In the genomic region with DNA sequence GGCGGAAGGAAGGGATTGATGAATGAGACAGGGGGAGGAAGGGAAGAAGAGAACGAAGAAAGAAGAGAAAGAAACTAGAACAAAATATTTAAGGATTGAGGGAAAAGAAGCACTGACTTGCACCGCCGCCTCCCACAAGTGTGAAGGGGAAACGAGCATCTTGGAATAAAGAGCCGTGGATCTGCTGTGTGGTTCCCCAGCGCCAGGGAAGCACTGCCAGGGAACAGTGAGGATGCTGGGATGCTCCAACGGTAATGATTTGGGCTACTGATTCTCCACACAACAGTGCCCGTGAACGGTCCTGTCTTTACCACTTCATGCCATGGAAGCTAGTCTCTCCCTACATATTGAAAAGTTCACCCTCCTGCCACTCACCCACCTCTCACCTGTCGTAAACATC, we compare ENCODE assay signal across 14 mouse cellular contexts.
"Had no signal": no experiment of that assay in that cellular context is flagged by ENCODE, and none has a peak within 500 bp of the region (broad histone marks: within the 10 kb centered on the region; RNA-seq: fewer than 3 reads in every experiment).

No protein-coding gene starts in this region.

- H3K27ac ChIP-seq: kidney, embryonic 15.5 days; limb, embryonic 15.5 days; liver, embryonic 12.5 days; midbrain, embryonic 10.5 days; midbrain, embryonic 15.5 days; neural tube, embryonic 12.5 days; stomach, postnatal 0 days had no signal

- H3K4me1 ChIP-seq: kidney, embryonic 15.5 days; limb, embryonic 15.5 days; liver, embryonic 12.5 days; midbrain, embryonic 15.5 days; neural tube, embryonic 12.5 days had no signal

- H3K27me3 ChIP-seq: kidney, embryonic 15.5 days; limb, embryonic 15.5 days; liver, embryonic 12.5 days; midbrain, embryonic 15.5 days; neural tube, embryonic 12.5 days had no signal

- H3K9me3 ChIP-seq: kidney, embryonic 15.5 days; limb, embryonic 15.5 days; liver, embryonic 12.5 days; midbrain, embryonic 10.5 days; midbrain, embryonic 15.5 days; neural tube, embryonic 12.5 days had no signal

- H3K9ac ChIP-seq: kidney, embryonic 15.5 days; limb, embryonic 15.5 days; liver, embryonic 12.5 days; lung, embryonic 14.5 days; midbrain, embryonic 15.5 days; neural tube, embryonic 12.5 days had no signal

- H3K4me3 ChIP-seq: kidney, embryonic 15.5 days; limb, embryonic 15.5 days; liver, embryonic 12.5 days; midbrain, embryonic 10.5 days; midbrain, embryonic 15.5 days; neural tube, embryonic 12.5 days had no signal

- H3K4me2 ChIP-seq: kidney, embryonic 15.5 days; limb, embryonic 15.5 days; liver, embryonic 12.5 days; lung, embryonic 14.5 days; midbrain, embryonic 15.5 days; neural tube, embryonic 12.5 days had no signal

- DNase-seq: kidney, adult 2 months; kidney, postnatal 14 days; lung, postnatal 10 days; lung, postnatal 4 days; right cerebral cortex, postnatal 25 days; thymus, postnatal 4 days had no signal

- ATAC-seq: liver, embryonic 12.5 days; midbrain, embryonic 15.5 days had no signal

- H3K36me3 ChIP-seq: kidney, embryonic 15.5 days; limb, embryonic 15.5 days; liver, embryonic 12.5 days; midbrain, embryonic 10.5 days; midbrain, embryonic 15.5 days; neural tube, embryonic 12.5 days had no signal
